Mouse (Mus musculus): ENCODE data around the gene Olfr1465. TPM values are rescaled to one million over a fixed set of nuclear protein-coding genes. Genes with fewer than 3 reads are reported as not detected.

Gene Olfr1465
- not detected for total RNA-seq (2023)

GRCm38 (mm10) chr19:13315441-13315840 lies at the start of gene Olfr1465:
TSS of gene Olfr1465 (minus strand) at chr19:13315541.

GRCm38 (mm10) chr19:13361936-13362335 lies 46.6 kb upstream of the Olfr1465 start, which contains the start of gene Olfr1467:
TSS of gene Olfr1467 (plus strand) at chr19:13362236.

GRCm38 (mm10) chr19:13338562-13338961 lies 23.2 kb upstream of the Olfr1465 start, which contains the start of gene Olfr1466:
TSS of gene Olfr1466 (plus strand) at chr19:13338862.

Other genes with a start within 250 kb of the Olfr1465 start
- not detected for gene Olfr1457, start 217.7 kb downstream of the Olfr1465 start, total RNA-seq (2023)
- not detected for gene Olfr1458, start 208.8 kb downstream of the Olfr1465 start, total RNA-seq (2023)
- under 1 TPM; 0.11 to 0.13 TPM for gene Olfr1459, start 166.0 kb downstream of the Olfr1465 start, total RNA-seq (2023)
- gene Olfr1461, start 152.5 kb downstream of the Olfr1465 start, total RNA-seq (2023), result not detected
- gene Olfr1462, start 129.8 kb downstream of the Olfr1465 start, total RNA-seq (2023), result not detected
- gene Olfr1463, start 84.2 kb downstream of the Olfr1465 start, total RNA-seq (2023), result not detected
- not detected for gene Olfr1466, start 23.3 kb upstream of the Olfr1465 start, total RNA-seq (2023)
- not detected for gene Olfr1467, start 46.7 kb upstream of the Olfr1465 start, total RNA-seq (2023)
- not detected for gene Olfr1469, start 92.3 kb upstream of the Olfr1465 start, total RNA-seq (2023)
- gene Olfr1471, start 127.9 kb upstream of the Olfr1465 start, total RNA-seq (2023), result not detected
- not detected for gene Olfr1472, start 140.5 kb upstream of the Olfr1465 start, total RNA-seq (2023)
- gene Olfr1474, start 154.0 kb upstream of the Olfr1465 start, total RNA-seq (2023), result not detected
- gene Olfr1475, start 164.7 kb upstream of the Olfr1465 start, total RNA-seq (2023), result not detected
- not detected for gene Olfr1477, start 185.0 kb upstream of the Olfr1465 start, total RNA-seq (2023)
- gene Olfr1480, start 212.4 kb upstream of the Olfr1465 start, total RNA-seq (2023), result not detected

All from neutrophil, adult 83 days (primary cell).